22 mouse cellular contexts compared by ENCODE assay signal in genomic region chr3:31807741-31808140, GRCm38 (mm10).
A peak's percentile ranks its signal among the peaks of the same experiment; 100 is the strongest.
DNase-seq lines count a peak whose midpoint lies in the region; ATAC-seq lines count a peak whose summit lies in the region.
"Had no signal": no experiment of that assay in that cellular context is flagged by ENCODE, and none has a peak within 500 bp of the region (broad histone marks: within the 10 kb centered on the region; RNA-seq: fewer than 3 reads in every experiment).

No protein-coding gene starts in this region.

- H3K4me1 ChIP-seq in kidney, embryonic 14.5 days (ENCODE audit: control insufficient read depth, insufficient read depth, low read length), result no peaks in the 10 kb centered on the region
- 0 out of 2 replicates have a peak, but pooled peaks cover 3% of the 10 kb centered on the region for H3K4me1 ChIP-seq in neural tube, embryonic 15.5 days
- H3K4me1 ChIP-seq: forebrain, embryonic 10.5 days; forebrain, embryonic 13.5 days; hindbrain, embryonic 12.5 days; hindbrain, embryonic 15.5 days had no signal

- WGBS in kidney, embryonic 14.5 days, result 46% methylated on average over 2 of the region's 2 CpGs
- WGBS in neural tube, embryonic 15.5 days, result 77% methylated on average over 2 of the region's 2 CpGs

- DNase-seq in kidney, postnatal 36 days, result no peak
- peak; percentile 14 for DNase-seq in neural tube, embryonic 10.5 days (ENCODE audit: extremely low spot score, low spot score)
- peak; percentile 59 for DNase-seq in mesoderm, embryonic 11.5 days (ENCODE audit: low read depth, low spot score)
- DNase-seq in adrenal gland, adult 8-10 months, result no peak
- DNase-seq: adrenal gland, adult 2 months; adrenal gland, postnatal 25 days; cerebellum, adult 11-12 months; cerebellum, adult 8-10 months; cerebellum, postnatal 10 days; cerebellum, postnatal 36 days; gastrocnemius, adult 2 months; gastrocnemius, postnatal 14 days had no signal

- ATAC-seq in kidney, embryonic 14.5 days (ENCODE audit: low FRiP score, low TSS enrichment), result peak; percentile 65
- ATAC-seq in neural tube, embryonic 15.5 days (ENCODE audit: low FRiP score), result no peak
- no peak for ATAC-seq in frontal cortex, adult (ENCODE audit: low TSS enrichment)
- ATAC-seq: CD4-positive, CD25-positive, alpha-beta regulatory T cell, adult 4 months; forebrain, embryonic 13.5 days; forebrain, embryonic 16.5 days had no signal

- no peak overlapping the region for H3K4me3 ChIP-seq in kidney, embryonic 14.5 days (ENCODE audit: low read length)
- H3K4me3 ChIP-seq in neural tube, embryonic 15.5 days (replicated peaks), result no peak overlapping the region
- H3K4me3 ChIP-seq: forebrain, embryonic 10.5 days; forebrain, embryonic 13.5 days; gastrocnemius, adult 2 months; hindbrain, embryonic 12.5 days; hindbrain, embryonic 15.5 days had no signal

- H3K27ac ChIP-seq in kidney, embryonic 14.5 days (ENCODE audit: low read depth, low read length), result no peak overlapping the region
- H3K27ac ChIP-seq in neural tube, embryonic 15.5 days (replicated peaks), result no peak overlapping the region
- H3K27ac ChIP-seq: forebrain, embryonic 10.5 days; forebrain, embryonic 13.5 days; gastrocnemius, adult 2 months; hindbrain, embryonic 12.5 days; hindbrain, embryonic 15.5 days had no signal

- no peaks in the 10 kb centered on the region for H3K36me3 ChIP-seq in kidney, embryonic 14.5 days (ENCODE audit: control insufficient read depth, insufficient read depth, low read length)
- H3K36me3 ChIP-seq in neural tube, embryonic 15.5 days, result no peaks in the 10 kb centered on the region
- H3K36me3 ChIP-seq: forebrain, embryonic 10.5 days; hindbrain, embryonic 12.5 days; hindbrain, embryonic 15.5 days had no signal

- no peak overlapping the region for H3K4me2 ChIP-seq in kidney, embryonic 14.5 days (replicated peaks; ENCODE audit: low read depth, low read length)
- no peak overlapping the region for H3K4me2 ChIP-seq in neural tube, embryonic 15.5 days
- H3K4me2 ChIP-seq: forebrain, embryonic 13.5 days; heart, embryonic 11.5 days; hindbrain, embryonic 12.5 days; hindbrain, embryonic 15.5 days had no signal

- no peak overlapping the region for H3K9ac ChIP-seq in kidney, embryonic 14.5 days (ENCODE audit: low read depth, low read length)
- H3K9ac ChIP-seq in neural tube, embryonic 15.5 days (replicated peaks), result no peak overlapping the region
- H3K9ac ChIP-seq: forebrain, embryonic 13.5 days; hindbrain, embryonic 12.5 days; hindbrain, embryonic 15.5 days had no signal

- H3K27me3 ChIP-seq in kidney, embryonic 14.5 days (ENCODE audit: control insufficient read depth, insufficient read depth, low read length), result no peaks in the 10 kb centered on the region
- no peaks in the 10 kb centered on the region for H3K27me3 ChIP-seq in neural tube, embryonic 15.5 days (replicated peaks)
- H3K27me3 ChIP-seq: forebrain, embryonic 13.5 days; hindbrain, embryonic 12.5 days; hindbrain, embryonic 15.5 days had no signal

- H3K9me3 ChIP-seq in kidney, embryonic 14.5 days (ENCODE audit: control insufficient read depth, low read length), result no peaks in the 10 kb centered on the region
- no peaks in the 10 kb centered on the region for H3K9me3 ChIP-seq in neural tube, embryonic 15.5 days (replicated peaks)
- H3K9me3 ChIP-seq: forebrain, embryonic 10.5 days; forebrain, embryonic 13.5 days; hindbrain, embryonic 12.5 days; hindbrain, embryonic 15.5 days had no signal

Comparison
In these comparisons a context has a peak if more than half of its experiments do, and no peak if none do; other contexts are left out.
1. DNase-seq: peak in neural tube, embryonic 10.5 days (single experiment) and mesoderm, embryonic 11.5 days (single experiment); none in kidney, postnatal 36 days (0 of 2) and adrenal gland, adult 8-10 months (single experiment).